Mouse (Mus musculus) left cerebral cortex, postnatal 14 days (tissue): ENCODE data around the gene Gm21964. TPM values are rescaled to one million over a fixed set of nuclear protein-coding genes. Genes with fewer than 3 reads are reported as not detected.

ENCODE experiments used
- DNase-seq, 2 experiments: peaks; one replicate each; pipeline ENCODE4 v3.0.0; 2021 to 2022; ENCODE audit warnings: low spot score in 2 of 2, mixed read lengths in 1 of 2
- intact Hi-C: fragments of 180-260 bp; cut with DNase I; formaldehyde crosslinking; loops from one replicate; pipeline ENCODE4 v1.15.1; 2025
- long read RNA-seq, 2 experiments: library from polyadenylated mRNA; stranded (forward); transcript quantifications; one replicate each; pipeline ENCODE4 v2.0.0; 2021
- total RNA-seq, 2 experiments: library from RNA; stranded (reverse); gene quantifications; 2 replicates each; pipeline ENCODE4 v1.2.3; 2021

The Gm21964 gene
- not detected for total RNA-seq
- long read RNA-seq, experiment 1 = 0 reads
- long read RNA-seq, experiment 2 = 0 reads

GRCm38 (mm10) chr8:110100907-110101306, at the start of gene Gm21964:
Gene Gm21964, plus strand, starts transcription at chr8:110101207.
- intact Hi-C loops = no loop called here
- no peak for DNase-seq

GRCm38 (mm10) chr8:110051208-110051607, 49.8 kb upstream of the Gm21964 start:
- no peak for DNase-seq
- intact Hi-C loops = no loop called here

DNA sequence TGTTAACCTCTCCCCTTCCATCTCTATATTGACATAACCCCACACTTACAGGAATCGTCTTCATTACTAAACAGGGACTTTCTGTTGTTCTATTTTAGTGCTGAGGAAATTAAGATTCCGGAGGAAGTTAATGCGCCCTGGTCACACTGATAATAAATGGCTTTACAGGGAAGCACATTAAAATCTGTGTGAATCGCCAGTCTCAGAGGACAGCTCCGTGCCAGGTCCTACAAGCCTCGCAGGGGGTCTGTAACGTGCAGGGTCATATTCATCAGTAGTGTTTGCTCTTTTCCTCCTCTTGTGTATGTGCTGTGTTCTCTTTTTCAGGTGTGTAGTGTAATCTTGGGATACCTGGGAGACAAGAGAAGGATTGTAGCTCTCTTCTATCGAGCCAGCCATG, 42.8 kb upstream of the Gm21964 start:
- intact Hi-C loops = no loop called here
- DNase-seq = no peak

DNA sequence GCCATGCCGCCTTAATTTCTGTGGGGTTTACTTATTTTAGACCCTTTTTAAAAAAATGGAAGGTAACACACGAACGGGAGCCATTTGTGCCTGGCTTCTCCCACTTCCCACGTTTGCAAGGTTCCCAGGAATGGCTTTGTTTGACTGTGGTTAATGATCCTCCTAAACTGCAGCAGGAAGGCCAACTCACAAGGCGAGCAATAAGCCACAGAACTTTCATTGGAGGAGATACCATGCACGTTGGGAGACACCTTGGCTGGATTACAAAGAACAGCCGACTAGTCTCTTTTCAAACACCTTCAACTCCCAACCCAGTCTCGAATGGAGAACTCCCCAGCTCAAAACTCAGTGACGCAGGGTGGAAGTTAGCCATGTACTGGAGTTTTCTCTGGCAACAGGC, 36.8 kb upstream of the Gm21964 start:
- intact Hi-C loops = no loop called here
- DNase-seq = no peak

DNA sequence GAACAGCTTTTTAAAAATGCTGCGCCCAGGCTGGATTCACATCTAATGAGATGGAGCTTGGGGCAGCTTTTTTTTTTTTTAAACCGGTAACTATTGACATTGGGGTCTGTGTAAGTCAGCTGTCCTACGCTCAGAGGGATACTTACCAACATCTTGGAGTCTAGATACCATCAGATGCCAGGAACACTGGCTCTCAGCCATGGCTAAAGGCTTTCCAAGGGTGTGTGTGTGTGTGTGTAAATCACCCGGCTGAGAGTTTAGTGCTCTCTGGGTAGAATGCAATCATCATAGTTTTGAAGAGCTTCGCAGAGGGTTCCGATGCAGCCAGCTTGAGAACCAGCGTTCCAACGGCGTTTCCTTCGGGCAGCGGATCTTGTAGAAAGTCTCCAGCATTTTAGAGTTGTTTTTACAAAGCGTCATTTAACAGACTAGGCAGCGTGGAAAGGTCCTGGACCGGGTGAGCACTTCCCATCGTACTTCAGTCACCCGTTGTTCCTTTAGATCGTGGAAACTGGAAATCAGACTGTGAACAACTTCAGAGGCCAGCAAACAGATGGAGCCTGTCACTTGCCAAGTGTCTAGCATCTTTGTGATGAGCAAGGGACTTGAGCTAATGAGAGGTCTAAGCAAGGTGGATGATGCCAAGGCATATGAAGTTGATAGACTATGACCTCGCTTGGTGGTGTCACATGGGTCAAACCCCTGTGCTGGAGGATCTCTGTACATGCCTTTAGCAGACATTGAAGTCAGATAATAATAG, 36.2 kb upstream of the Gm21964 start:
- intact Hi-C loops = no loop called here
- DNase-seq = no peak

GRCm38 (mm10) chr8:110065676-110066075, 35.3 kb upstream of the Gm21964 start:
- intact Hi-C loops = no loop called here
- DNase-seq = no peak

DNA sequence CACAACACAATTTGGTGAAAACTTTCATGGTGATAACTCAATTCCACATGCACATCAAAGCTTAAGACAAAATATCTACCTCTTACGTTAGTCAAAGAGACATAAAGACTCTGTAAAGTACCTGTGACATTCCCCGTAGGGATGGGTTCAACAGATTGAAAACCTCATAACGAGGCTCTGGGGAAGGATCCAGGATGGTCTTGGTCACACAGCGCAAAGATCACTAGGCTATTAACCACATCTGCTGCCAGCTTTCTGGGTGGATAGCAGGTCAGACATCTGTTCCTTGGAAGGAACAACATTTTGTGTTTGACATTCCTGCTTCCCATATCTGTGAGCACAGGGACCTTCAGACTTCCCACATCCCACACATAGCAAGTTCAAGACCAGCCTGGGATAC, 31.3 kb upstream of the Gm21964 start:
- DNase-seq = no peak
- intact Hi-C loops = loop anchor here (5.0 kb wide), 1 partner anchor 57 kb away; no protein-coding TSS in a partner anchor

DNA sequence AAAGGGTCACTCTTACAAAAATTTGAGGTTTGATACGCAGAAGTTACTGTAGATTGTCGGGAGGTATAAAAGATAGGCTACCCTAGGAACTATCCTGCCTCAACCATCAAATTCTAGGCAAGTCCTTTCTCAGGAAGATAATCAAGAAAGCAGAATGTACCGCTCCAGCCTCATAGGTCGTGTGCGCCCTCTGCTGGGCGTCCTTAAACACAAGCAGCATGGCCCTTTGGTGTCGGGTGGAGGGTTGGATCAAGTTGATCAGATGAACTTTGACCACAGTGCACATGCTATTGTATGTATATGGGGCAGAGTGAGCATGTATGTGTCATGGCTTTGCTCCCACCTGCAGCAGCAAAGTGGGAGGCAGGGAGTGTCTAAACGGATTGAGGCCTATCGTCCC, 29.4 kb upstream of the Gm21964 start:
- peak; percentile 41 to 75 for DNase-seq
- intact Hi-C loops = loop anchor here (1.0 to 5.0 kb wide), 2 partner anchors 59 to 101 kb away; no protein-coding TSS in a partner anchor

GRCm38 (mm10) chr8:110074496-110074895, 26.5 kb upstream of the Gm21964 start:
- intact Hi-C loops = loop anchor here (5.0 kb wide), 1 partner anchor 62 kb away; no protein-coding TSS in a partner anchor

DNA sequence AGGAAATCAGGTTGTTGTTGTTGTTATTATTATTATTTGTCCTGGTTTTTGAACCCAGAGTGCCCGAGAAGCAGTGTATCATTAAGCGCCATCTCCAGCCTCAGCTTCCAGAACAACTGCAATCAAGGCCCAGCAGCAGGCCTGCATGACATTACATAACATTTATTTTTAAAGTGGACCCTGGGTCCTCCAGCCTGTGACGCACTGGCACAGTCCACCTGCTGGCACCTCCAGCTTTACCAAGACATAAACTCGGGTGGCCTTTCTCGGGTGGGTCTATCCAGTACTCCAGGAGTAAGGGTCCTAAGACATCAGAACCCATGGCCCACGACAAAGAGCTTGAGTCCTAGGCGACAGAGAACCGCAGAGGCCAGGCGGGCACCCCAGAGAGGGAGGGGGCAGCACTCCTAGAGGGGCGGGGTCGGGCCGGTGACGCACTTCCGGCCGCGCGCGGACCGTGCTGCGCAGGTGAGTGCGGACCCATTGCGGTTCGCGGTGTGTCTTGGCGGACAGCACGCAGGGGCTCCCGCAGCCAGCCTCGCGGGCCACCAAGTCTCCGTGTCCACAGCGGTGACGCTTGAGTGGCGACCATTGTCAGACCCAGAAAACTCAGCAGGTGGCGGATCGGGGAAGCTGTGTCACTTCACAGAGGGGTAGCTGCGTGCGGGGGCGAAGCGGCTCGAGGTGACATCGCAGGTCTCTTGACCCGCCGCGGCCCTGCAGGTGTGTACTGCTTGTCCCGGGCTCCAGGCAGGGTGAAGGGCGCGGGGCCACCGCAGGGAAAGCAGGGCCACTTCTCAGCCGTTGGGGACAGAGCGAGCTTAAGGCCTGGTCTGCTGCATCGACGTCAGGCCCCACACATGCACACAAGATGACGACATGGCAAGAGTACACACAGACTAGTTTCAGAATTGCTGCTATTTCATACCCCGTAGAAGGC, 21.5 kb upstream of the Gm21964 start, which contains the start of gene Zfp612:
Gene Zfp612, plus strand, starts transcription at position 465 of the 940 bp plus-strand sequence.
- intact Hi-C loops = no loop called here
- peak; percentile 54 to 73 for DNase-seq

More at GRCm38 (mm10) chr8:110074496-110074895, 26.5 kb upstream of the Gm21964 start:
- DNase-seq = no peak

DNA sequence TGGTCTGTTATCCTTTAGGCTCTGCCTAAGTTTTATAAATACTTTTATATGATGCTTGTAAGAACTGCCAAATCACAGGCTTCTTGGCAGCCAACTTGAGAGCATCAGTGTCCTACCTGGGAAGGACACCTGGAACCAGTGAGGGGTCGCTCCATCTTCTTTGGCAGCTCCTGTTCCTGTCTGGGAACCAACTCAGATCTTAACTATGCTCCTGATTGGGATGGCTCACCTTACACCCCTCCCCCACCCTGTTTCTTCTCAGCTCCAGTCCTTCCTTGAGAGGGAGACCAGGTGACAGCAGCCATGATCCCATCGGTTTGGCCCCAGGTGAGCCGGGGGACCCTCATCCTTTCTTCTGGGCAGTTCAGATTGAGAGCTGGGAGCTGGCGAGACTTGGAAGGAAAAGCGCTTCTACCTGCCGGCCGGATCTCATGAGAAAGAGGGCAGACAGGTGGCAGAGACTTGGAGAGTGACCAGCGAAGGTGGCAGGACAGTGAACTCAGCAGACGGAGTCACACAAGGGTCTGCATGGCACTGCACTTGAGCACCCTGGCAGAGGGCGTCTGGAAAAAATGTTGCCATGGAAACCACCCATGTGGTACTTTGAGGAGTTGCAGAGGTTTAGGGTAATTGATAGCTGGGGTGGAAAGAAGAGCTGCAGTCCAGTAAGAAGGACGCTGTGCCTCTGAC, 18.4 kb upstream of the Gm21964 start:
- intact Hi-C loops = no loop called here
- no peak for DNase-seq

DNA sequence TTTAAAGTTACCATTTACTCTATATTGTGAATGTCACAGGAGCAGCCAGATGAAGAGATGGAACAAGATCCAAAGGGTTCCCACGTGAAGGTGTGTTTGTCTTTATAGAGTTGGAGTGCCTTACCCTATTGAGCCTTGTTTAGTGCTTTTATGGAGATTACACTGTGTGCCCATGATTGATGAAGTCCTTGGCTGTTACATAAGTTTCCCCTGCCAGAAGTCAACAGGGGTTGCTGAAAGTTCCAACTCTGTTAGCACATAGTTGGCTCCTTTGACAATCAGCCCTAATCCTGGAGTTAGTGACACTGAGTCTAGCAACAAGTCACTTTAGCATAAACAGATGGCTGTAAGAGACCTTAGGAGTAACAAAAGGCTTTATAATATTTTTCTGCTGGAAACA, 9.1 kb upstream of the Gm21964 start:
- DNase-seq = no peak
- intact Hi-C loops = no loop called here

DNA sequence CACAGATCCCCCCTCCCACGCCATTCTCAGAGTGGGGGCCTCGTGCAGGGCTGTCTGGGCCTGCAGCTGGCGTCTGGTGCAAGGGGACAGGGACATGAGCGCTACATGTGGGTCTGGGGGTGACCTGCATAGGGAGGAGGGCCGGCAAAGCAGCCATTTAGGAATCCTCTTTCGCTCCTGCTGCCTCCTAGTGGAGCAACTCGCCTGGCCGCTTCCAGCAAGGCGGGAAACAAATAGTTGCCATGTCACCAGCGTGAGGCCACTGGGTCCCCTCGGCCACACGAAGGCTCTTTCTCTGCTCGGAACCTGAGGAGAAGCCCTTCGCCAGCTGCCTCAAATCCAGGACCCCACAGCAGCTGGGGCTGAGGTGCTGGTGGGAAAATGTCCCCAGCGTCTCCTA, 669 bp downstream of the Gm21964 start:
- intact Hi-C loops = no loop called here
- DNase-seq = no peak

GRCm38 (mm10) chr8:110102653-110103052, 1.6 kb downstream of the Gm21964 start, which contains the start of gene Gm17720:
Gene Gm17720, minus strand, starts transcription at chr8:110102753.
- intact Hi-C loops = no loop called here
- no peak for DNase-seq

DNA sequence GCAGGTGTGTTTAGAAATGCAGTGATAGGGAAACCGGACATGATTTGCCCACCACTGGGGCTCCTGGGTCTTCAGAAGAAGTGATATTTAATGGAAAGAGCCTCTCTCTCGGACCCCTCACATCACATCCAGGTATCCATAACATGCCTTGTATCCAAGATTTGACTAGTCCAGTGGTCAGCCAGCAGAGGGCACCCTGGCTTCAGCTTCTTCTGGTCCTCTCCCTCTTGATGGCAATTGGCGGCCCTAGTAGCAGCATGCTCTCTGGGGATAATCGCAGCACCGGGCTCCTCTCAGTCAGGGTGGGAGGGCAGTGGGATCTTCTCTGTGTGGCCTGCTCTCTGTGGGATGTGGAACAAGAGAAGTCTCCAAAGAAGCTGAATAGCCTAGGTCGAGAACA, 18.7 kb downstream of the Gm21964 start:
- peak; percentile 20 to 22 for DNase-seq
- intact Hi-C loops = no loop called here

DNA sequence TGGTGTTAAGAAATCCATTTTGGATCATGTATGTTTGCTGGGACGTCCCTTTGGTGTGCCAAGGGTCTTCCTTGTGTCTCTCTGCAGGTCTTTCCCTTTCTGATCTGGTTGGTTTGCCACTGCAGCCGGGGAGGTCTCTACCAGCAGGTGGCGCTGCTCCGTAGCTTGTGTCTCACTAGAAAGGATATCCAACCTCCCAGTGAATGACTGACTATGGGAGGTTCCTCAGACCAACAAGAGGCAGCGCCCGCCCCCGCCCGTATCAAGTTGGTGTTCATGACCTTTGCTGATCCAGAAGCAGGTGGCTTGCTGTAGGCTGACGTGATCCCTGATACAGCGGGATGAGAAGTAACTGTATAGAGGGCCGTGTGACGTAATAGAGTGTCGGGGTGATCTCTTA, 29.5 kb downstream of the Gm21964 start:
- intact Hi-C loops = loop anchor here (5.0 kb wide), 1 partner anchor 347 kb away; no protein-coding TSS in a partner anchor
- peak; percentile 87 to 88 for DNase-seq

- intact Hi-C loops = loop anchor here (5.0 kb wide), 1 partner anchor 343 kb away; no protein-coding TSS in a partner anchor
- DNase-seq = no peak
Observed at GRCm38 (mm10) chr8:110134236-110134635, 33.2 kb downstream of the Gm21964 start.

GRCm38 (mm10) chr8:110135515-110135914, 34.5 kb downstream of the Gm21964 start:
- DNase-seq = no peak
- intact Hi-C loops = no loop called here

DNA sequence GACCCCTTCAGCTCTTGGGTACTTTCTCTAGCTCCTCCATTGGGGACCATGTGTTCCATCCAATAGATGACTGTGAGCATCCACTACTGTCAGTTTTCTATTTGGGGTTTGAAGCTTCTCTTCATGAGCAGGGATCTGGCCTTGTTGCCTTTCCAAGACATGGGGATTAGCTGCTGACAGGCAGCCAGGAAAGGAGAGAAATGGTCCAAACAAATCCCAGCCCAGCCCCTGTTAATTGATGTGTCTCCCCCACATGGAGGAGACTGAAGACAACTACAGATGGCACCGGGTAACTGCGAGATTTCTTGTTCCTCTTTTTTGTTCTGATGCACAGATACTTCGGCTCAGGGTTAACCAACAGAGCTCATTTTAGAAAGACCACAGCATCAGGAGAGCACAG, 39.1 kb downstream of the Gm21964 start:
- no peak for DNase-seq
- intact Hi-C loops = no loop called here
